Mouse (Mus musculus) B cell, adult (primary cell): ENCODE results near the gene Tram1l1. TPM values are rescaled to one million over a fixed set of nuclear protein-coding genes. Genes with fewer than 3 reads are reported as not detected.

Source experiments
- total RNA-seq: library from RNA; stranded (reverse); gene quantifications from 4 replicates; pipeline ENCODE4 v1.2.4, GENCODE M21; 2023; ENCODE audit not compliant: inconsistent age

The Tram1l1 gene
- not detected in 4 replicates for total RNA-seq

GRCm38 (mm10) chr3:124320821-124321576 is at the start of gene Tram1l1:
Tram1l1 (plus strand) TSS chr3:124320855.

Other genes starting within 250 kb of the Tram1l1 start
- gene 1700006A11Rik, start 105.2 kb downstream of the Tram1l1 start, total RNA-seq: not detected in 4 replicates